In genomic region chr17:58870795-58871194, GRCm38 (mm10) we compare ENCODE assay signal across 12 mouse cellular contexts.
A peak's percentile ranks its signal among the peaks of the same experiment; 100 is the strongest.
DNase-seq lines count a peak whose midpoint lies in the region; ATAC-seq and TF ChIP-seq lines count a peak whose summit lies in the region.
"Had no signal": no experiment of that assay in that cellular context is flagged by ENCODE, and none has a peak within 500 bp of the region (broad histone marks: within the 10 kb centered on the region; RNA-seq: fewer than 3 reads in every experiment).

No protein-coding gene starts in this region.

- peak; percentile 53; the same call in 1 of the 2 replicates for TF ChIP-seq CTCF in cortical plate, adult 2 months (IDR thresholded peaks at IDR 0.05; ENCODE audit: extremely low read depth, insufficient read depth, low read length)

- H3K27ac ChIP-seq in cortical plate, adult 2 months (ENCODE audit: insufficient read depth, low read length): no peak overlapping the region
- no peak overlapping the region for H3K27ac ChIP-seq in midbrain, embryonic 15.5 days
- H3K27ac ChIP-seq: heart, embryonic 10.5 days had no signal

- H3K9me3 ChIP-seq in midbrain, embryonic 15.5 days: no peaks in the 10 kb centered on the region
- H3K9me3 ChIP-seq: heart, embryonic 10.5 days had no signal

- no peak for TF ChIP-seq POLR2A in cortical plate, adult 2 months (IDR thresholded peaks at IDR 0.05; ENCODE audit: extremely low read depth, insufficient read depth, low read length)

- H3K4me1 ChIP-seq in cortical plate, adult 2 months (ENCODE audit: control insufficient read depth, insufficient read depth, low read length): no peaks in the 10 kb centered on the region
- H3K4me1 ChIP-seq in midbrain, embryonic 15.5 days: no peaks in the 10 kb centered on the region
- H3K4me1 ChIP-seq: heart, embryonic 10.5 days had no signal

- no peak overlapping the region for H3K4me2 ChIP-seq in midbrain, embryonic 15.5 days

- no peak overlapping the region for H3K9ac ChIP-seq in midbrain, embryonic 15.5 days

- no peaks in the 10 kb centered on the region for H3K27me3 ChIP-seq in midbrain, embryonic 15.5 days (replicated peaks)

- H3K4me3 ChIP-seq in cortical plate, adult 2 months (ENCODE audit: insufficient read depth, low read length): no peak overlapping the region
- H3K4me3 ChIP-seq in midbrain, embryonic 15.5 days: no peak overlapping the region
- H3K4me3 ChIP-seq: erythroblast, embryonic 14.5 days; heart, embryonic 10.5 days had no signal

- H3K36me3 ChIP-seq in midbrain, embryonic 15.5 days (replicated peaks): no peaks in the 10 kb centered on the region
- H3K36me3 ChIP-seq: heart, embryonic 10.5 days had no signal

- peak; percentile 10 to 24 for DNase-seq in cerebellum, postnatal 10 days
- no peak for DNase-seq in cerebellum, postnatal 25 days
- DNase-seq in left cerebral cortex, adult 18-20 months (ENCODE audit: low spot score in 2 of 2): peak; percentile 7 to 18
- no peak for DNase-seq in left cerebral cortex, postnatal 4 days
- DNase-seq in lung, postnatal 25 days (ENCODE audit: low spot score): no peak
- DNase-seq: kidney, adult 11 months; thymus, postnatal 36 days had no signal

- intact Hi-C loops in left cerebral cortex, postnatal 4 days (cut with DNase I): no loop called here

- peak; percentile 82 for ATAC-seq in midbrain, embryonic 15.5 days (replicated peaks)
- no peak for ATAC-seq in monocyte, adult 5-6 weeks (replicated peaks; ENCODE audit: insufficient number of reproducible peaks, low FRiP score, low TSS enrichment, poor library complexity, severe bottlenecking)

Comparison
In these comparisons a context has a peak if more than half of its experiments do, and no peak if none do; other contexts are left out.
1. DNase-seq: peak in cerebellum, postnatal 10 days (2 of 2) and left cerebral cortex, adult 18-20 months (2 of 2); none in cerebellum, postnatal 25 days (0 of 2), left cerebral cortex, postnatal 4 days (single experiment) and lung, postnatal 25 days (single experiment).